Mouse (Mus musculus): ENCODE measurements at regions not wholly inside any gene's neighbourhood (a gene's known extent, or its start where the extent isn't known, plus 50 kb on each side); places are given as distances from the start of the nearest gene placed in this dataset.

DNA sequence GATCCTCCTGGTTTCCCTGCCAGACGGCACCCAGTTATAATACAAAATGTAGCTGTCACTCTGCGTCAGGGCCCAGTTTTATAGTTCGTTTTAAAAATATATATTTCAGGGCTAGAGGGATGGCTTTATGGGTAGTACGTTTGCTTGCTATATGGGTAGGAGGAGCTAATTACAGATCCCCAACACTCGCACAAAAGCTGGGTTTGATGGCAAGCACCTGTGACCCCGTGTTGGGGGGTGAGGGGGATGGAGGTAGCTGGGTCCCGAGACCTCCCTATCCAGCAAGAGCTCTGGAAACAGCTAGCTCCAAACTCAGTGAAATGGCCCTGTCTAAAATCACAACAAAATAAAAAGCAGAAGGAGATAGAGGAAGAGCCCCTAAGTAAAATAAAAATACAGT, 358.3 kb upstream of the Maf start:
- Histone ChIP-seq H3K36me3 (no peaks in the 10 kb centered on the region), H3K9me3 (no peaks in the 10 kb centered on the region), H3K27me3 (no peaks in the 10 kb centered on the region), H3K4me3 (no peak overlapping the region), H3K4me1 (no peaks in the 10 kb centered on the region), H3K4me2 (replicated peaks) (no peak overlapping the region), H3K27ac (no peak overlapping the region), H3K9ac (no peak overlapping the region)
- ATAC-seq (ENCODE audit: insufficient number of reproducible peaks, insufficient read depth, low FRiP score, low TSS enrichment), result no peak
- WGBS, result 82% methylated on average over 7 of the region's 7 CpGs

DNA sequence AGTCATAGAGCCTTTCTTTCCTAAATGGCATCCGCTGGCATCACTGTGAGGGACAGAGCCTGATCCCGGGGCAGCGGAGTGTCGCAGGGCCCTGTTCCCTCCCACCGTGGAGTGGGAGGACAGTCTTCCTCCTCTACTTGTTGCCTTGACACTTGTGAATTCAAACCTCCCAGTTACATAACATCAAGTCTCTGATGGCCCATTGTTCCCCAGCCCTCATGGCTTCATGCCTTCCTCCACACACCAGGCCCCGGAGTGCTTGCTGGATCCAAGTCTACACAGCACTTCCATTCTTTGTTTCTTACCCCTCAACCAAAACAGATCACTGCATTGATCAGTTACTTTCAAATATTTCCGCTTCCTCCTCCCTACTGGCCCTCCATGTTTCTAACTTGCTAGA, 357.7 kb upstream of the Maf start:
- no peaks in the 10 kb centered on the region for H3K27me3 ChIP-seq
- H3K4me3 ChIP-seq, result no peak overlapping the region
- H3K36me3 ChIP-seq, result no peaks in the 10 kb centered on the region
- no peak for ATAC-seq (ENCODE audit: insufficient number of reproducible peaks, insufficient read depth, low FRiP score, low TSS enrichment)
- no peaks in the 10 kb centered on the region for H3K4me1 ChIP-seq
- H3K9me3 ChIP-seq, result no peaks in the 10 kb centered on the region
- WGBS, result 82% methylated on average over 7 of the region's 7 CpGs
- H3K9ac ChIP-seq, result no peak overlapping the region
- no peak overlapping the region for H3K4me2 ChIP-seq (replicated peaks)
- H3K27ac ChIP-seq, result no peak overlapping the region

DNA sequence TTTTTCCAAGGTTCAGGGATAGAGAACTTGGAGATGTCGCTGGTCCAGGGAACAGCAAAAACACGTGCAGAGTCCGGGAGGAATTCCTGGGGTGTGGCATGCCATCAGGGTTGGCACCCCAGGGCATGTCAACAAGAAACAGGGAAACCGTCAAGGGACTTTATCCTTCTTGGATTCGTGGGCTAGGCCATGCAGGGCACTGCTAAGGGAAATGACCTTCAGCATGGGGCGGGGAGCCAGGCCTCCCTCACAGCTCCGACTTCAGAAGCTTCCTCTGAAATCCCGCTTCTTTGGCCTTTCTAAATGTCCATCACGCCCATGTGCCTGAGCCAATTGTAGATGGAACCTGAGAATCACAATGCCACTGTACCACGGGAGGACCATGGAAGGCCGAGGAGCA, 357.0 kb upstream of the Maf start:
- Histone ChIP-seq H3K4me2 (replicated peaks) (no peak overlapping the region), H3K4me3 (no peak overlapping the region), H3K36me3 (no peaks in the 10 kb centered on the region), H3K9ac (no peak overlapping the region), H3K4me1 (no peaks in the 10 kb centered on the region), H3K27ac (no peak overlapping the region), H3K27me3 (no peaks in the 10 kb centered on the region), H3K9me3 (no peaks in the 10 kb centered on the region)
- no peak for ATAC-seq (ENCODE audit: insufficient number of reproducible peaks, insufficient read depth, low FRiP score, low TSS enrichment)
- 77% methylated on average over 11 of the region's 11 CpGs for WGBS

DNA sequence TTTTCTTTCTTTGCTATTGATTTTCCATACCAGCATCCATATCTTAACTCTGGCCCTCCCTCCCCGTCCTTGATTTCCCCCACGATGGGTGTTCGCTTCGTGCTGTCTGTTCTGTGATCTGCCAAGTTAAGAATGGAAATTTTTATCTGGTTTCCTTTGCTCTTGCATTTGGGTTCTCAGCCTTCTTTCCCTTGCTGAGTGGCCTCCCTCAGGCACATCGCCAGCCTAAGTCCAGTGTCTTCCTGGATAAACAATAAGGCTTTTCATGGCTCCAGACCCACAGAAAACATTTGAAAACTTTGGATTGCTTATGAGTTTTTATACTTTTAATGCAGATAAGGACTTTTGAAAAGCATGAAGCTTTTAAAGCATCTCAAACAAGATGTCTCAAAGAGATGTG, 355.9 kb upstream of the Maf start:
- no peaks in the 10 kb centered on the region for H3K27me3 ChIP-seq
- no peak overlapping the region for H3K4me2 ChIP-seq (replicated peaks)
- ATAC-seq (ENCODE audit: insufficient number of reproducible peaks, insufficient read depth, low FRiP score, low TSS enrichment), result no peak
- no peaks in the 10 kb centered on the region for H3K9me3 ChIP-seq
- H3K4me1 ChIP-seq, result no peaks in the 10 kb centered on the region
- no peak overlapping the region for H3K4me3 ChIP-seq
- no peak overlapping the region for H3K27ac ChIP-seq
- no peak overlapping the region for H3K9ac ChIP-seq
- H3K36me3 ChIP-seq, result no peaks in the 10 kb centered on the region
- WGBS, result 74% methylated on average over 5 of the region's 5 CpGs

DNA sequence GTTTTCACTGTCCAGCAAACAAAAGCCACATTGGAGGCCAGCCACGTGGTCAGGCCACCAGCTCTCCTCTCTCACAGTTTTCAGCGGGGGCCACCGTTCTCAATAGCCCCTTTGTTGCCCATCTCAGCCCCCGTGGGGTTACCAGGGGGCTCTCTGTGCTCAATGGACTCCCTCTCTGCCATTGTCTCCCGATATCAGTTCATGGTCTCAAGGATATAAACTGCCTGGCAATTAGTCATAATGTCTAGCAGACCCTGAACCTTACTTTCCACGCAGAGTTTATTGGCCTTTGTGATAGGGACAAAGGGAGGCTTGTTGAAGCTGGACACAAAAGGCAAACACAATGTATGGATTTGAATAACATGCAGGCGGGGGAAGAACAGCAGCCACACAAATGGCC, 345.9 kb upstream of the Maf start:
- Histone ChIP-seq H3K27me3 (no peaks in the 10 kb centered on the region), H3K4me3 (no peak overlapping the region), H3K9me3 (no peaks in the 10 kb centered on the region), H3K9ac (no peak overlapping the region), H3K27ac (no peak overlapping the region), H3K4me1 (no peaks in the 10 kb centered on the region; the same call in 1 of the 2 replicates), H3K4me2 (replicated peaks) (no peak overlapping the region), H3K36me3 (no peaks in the 10 kb centered on the region)
- ATAC-seq (ENCODE audit: insufficient number of reproducible peaks, insufficient read depth, low FRiP score, low TSS enrichment), result no peak
- WGBS, result 17% methylated on average over 7 of the region's 7 CpGs

DNA sequence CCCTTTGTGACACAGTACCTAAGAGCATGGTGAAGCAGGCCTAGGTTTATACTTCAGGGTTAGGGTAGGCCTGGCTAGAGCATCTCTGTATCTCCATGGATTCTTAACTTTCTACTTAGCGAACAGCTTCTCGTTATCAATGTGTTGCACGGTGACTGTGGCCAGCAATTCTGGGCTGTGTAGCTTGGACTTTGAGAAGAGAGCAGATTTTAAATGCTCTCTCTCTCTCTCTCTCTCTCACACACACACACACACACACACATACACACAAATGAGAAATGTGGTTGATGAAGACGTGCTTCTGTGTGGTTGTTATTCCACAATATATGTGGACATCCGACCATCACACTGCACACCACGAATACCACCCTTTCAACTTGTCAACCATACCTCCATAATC, 345.4 kb upstream of the Maf start:
- WGBS, result 72% methylated on average over 6 of the region's 6 CpGs
- Histone ChIP-seq H3K9ac (no peak overlapping the region), H3K4me2 (replicated peaks) (no peak overlapping the region), H3K4me3 (no peak overlapping the region), H3K27me3 (no peaks in the 10 kb centered on the region), H3K4me1 (no peaks in the 10 kb centered on the region; the same call in 1 of the 2 replicates), H3K9me3 (no peaks in the 10 kb centered on the region), H3K27ac (no peak overlapping the region), H3K36me3 (no peaks in the 10 kb centered on the region)
- ATAC-seq (ENCODE audit: insufficient number of reproducible peaks, insufficient read depth, low FRiP score, low TSS enrichment), result no peak

DNA sequence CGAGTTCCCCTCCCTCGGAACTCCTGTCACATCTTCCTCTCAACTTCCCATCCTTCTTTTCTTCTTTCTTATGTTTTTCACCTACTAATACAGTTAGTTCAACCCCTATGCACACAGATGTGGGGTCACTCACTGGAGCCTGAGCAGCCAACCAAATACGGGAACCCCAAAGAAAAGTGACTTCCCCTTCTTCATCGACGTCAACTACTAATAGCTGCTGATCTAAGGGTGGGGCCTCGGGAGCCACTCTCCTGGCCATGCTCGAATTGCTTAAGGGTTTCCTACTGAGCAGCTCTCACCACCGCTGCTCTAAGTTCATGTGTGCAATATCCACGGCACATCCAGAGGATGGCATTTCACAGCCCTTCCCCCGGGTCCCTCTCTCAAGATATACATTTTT, 340.9 kb upstream of the Maf start:
- no peak for ATAC-seq (ENCODE audit: insufficient number of reproducible peaks, insufficient read depth, low FRiP score, low TSS enrichment)
- Histone ChIP-seq H3K4me2 (replicated peaks) (no peak overlapping the region), H3K27ac (no peak overlapping the region), H3K36me3 (no peaks in the 10 kb centered on the region), H3K27me3 (no peaks in the 10 kb centered on the region), H3K4me1 (no peaks in the 10 kb centered on the region; the same call in 1 of the 2 replicates), H3K9ac (no peak overlapping the region), H3K9me3 (no peaks in the 10 kb centered on the region), H3K4me3 (no peak overlapping the region)
- 78% methylated on average over 10 of the region's 10 CpGs for WGBS

DNA sequence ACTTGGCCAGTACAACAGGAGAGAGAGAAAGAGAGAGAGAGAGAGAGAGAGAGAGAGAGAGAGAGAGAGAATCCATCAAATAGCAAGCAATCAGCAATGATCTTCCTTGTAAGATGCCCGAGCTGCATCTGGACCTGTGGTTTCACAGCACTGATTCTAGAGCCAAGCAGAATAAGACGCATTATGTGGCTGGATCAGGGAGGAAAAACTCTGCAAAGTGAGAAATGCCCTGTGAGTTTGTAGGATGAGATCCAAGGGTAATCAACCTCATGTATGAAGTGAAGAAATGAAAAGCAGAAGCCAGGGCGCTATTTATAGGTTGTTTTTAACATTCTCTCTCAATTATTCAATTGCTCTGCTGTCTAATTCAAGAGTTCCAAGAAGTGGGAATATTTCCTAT, 339.3 kb upstream of the Maf start:
- no peak overlapping the region for H3K27ac ChIP-seq
- H3K4me3 ChIP-seq, result no peak overlapping the region
- H3K4me1 ChIP-seq, result no peaks in the 10 kb centered on the region
- no peaks in the 10 kb centered on the region for H3K27me3 ChIP-seq
- no peaks in the 10 kb centered on the region for H3K36me3 ChIP-seq
- H3K9ac ChIP-seq, result no peak overlapping the region
- no peaks in the 10 kb centered on the region for H3K9me3 ChIP-seq
- H3K4me2 ChIP-seq (replicated peaks), result no peak overlapping the region
- ATAC-seq (ENCODE audit: insufficient number of reproducible peaks, insufficient read depth, low FRiP score, low TSS enrichment), result no peak
- WGBS, result 65% methylated on average over 3 of the region's 3 CpGs

DNA sequence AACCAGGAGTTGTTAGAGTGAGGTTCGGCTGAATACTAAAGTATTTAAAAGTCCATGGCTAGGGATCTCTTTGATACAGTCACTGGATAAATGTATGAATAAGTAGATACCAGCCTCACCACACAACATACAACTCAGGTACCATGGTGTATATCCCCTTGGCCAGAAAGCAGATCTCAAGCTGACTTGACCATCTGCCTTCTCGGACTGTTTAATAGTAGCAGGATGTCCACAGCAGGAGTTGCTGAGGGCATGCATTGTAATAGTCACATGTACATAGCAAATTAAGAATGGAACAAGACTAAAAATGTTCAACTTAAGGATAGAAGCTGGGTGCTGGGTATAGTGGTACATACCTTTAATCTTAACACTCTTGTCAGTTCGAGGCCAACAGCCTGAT, 337.9 kb upstream of the Maf start:
- Histone ChIP-seq H3K4me1 (no peaks in the 10 kb centered on the region), H3K9ac (no peak overlapping the region), H3K9me3 (no peaks in the 10 kb centered on the region), H3K27me3 (no peaks in the 10 kb centered on the region), H3K27ac (no peak overlapping the region), H3K4me2 (replicated peaks) (no peak overlapping the region), H3K4me3 (no peak overlapping the region), H3K36me3 (no peaks in the 10 kb centered on the region)
- no peak for ATAC-seq (ENCODE audit: insufficient number of reproducible peaks, insufficient read depth, low FRiP score, low TSS enrichment)
- 89% methylated on average over 3 of the region's 3 CpGs for WGBS

DNA sequence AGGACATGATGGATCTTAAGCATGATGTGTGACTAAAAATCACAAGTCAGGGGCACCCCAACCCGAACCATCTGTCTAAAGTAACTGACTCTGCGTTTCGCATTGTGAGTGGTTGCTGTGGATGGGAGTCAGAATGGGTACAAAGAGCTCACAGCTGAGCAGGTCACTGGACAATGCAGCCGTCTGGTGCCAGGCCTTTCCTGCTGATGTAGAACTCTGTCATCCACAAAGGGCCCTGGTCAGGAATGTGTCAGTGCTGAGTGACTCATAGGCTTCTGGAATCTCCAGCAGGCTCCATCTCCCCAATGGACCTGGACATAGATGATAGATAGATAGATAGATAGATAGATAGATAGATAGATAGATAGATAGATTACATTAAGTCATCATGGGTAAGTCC, 335.8 kb upstream of the Maf start:
- WGBS, result 88% methylated on average over 4 of the region's 4 CpGs
- Histone ChIP-seq H3K27ac (no peak overlapping the region), H3K9ac (no peak overlapping the region), H3K4me1 (no peaks in the 10 kb centered on the region), H3K9me3 (no peaks in the 10 kb centered on the region), H3K4me2 (replicated peaks) (no peak overlapping the region), H3K27me3 (no peaks in the 10 kb centered on the region), H3K36me3 (no peaks in the 10 kb centered on the region), H3K4me3 (no peak overlapping the region)
- no peak for ATAC-seq (ENCODE audit: insufficient number of reproducible peaks, insufficient read depth, low FRiP score, low TSS enrichment)

DNA sequence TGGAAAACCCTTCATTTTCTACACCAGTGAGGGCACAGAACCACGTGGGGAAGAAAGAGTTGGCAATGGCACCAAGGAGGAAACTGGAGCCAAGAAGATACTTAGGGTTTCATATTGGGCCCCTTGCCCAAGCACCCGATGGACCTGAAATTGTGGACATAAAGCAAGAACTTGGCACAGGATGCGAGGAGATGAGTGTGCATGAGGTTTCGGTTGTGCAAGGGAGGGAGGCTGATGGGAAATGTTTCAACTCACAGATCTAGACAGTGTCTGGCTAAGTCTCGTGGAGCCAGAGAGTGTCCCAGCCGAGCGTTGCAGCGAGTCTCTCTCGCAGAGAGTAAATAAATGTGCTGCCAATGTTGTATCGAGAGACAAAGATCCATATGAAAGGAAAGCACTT, 323.4 kb upstream of the Maf start:
- Histone ChIP-seq H3K4me3 (no peak overlapping the region), H3K9ac (no peak overlapping the region), H3K9me3 (no peaks in the 10 kb centered on the region), H3K27ac (no peak overlapping the region), H3K4me2 (replicated peaks) (no peak overlapping the region), H3K4me1 (no peaks in the 10 kb centered on the region), H3K27me3 (no peaks in the 10 kb centered on the region; the same call in 1 of the 2 replicates), H3K36me3 (no peaks in the 10 kb centered on the region)
- ATAC-seq (ENCODE audit: insufficient number of reproducible peaks, insufficient read depth, low FRiP score, low TSS enrichment), result no peak
- 92% methylated on average over 10 of the region's 10 CpGs for WGBS

DNA sequence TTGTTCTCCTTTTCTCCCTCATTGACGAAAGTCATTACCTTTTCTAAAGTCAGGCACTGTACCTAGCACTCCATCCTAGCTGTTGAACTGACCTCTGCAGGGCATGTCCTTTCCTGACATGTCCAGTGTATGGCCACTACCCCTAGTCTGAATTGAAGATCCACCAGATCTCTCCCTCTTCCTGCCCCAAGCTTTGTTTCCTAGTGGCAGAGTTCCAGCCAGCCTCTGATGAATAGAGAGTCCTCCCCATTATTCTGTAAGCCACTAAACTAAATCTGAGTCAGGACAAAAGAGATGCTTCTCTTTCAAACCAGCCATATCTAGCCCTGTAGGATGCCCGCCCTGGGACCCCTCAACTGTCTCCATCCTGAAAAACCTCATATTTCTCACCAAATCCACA, 317.7 kb upstream of the Maf start:
- Histone ChIP-seq H3K36me3 (no peaks in the 10 kb centered on the region), H3K4me1 (no peaks in the 10 kb centered on the region), H3K27me3 (no peaks in the 10 kb centered on the region; the same call in 1 of the 2 replicates), H3K4me3 (no peak overlapping the region), H3K9ac (no peak overlapping the region), H3K27ac (no peak overlapping the region), H3K9me3 (no peaks in the 10 kb centered on the region), H3K4me2 (replicated peaks) (no peak overlapping the region)
- WGBS, result 84% methylated on average over 2 of the region's 2 CpGs
- no peak for ATAC-seq (ENCODE audit: insufficient number of reproducible peaks, insufficient read depth, low FRiP score, low TSS enrichment)

DNA sequence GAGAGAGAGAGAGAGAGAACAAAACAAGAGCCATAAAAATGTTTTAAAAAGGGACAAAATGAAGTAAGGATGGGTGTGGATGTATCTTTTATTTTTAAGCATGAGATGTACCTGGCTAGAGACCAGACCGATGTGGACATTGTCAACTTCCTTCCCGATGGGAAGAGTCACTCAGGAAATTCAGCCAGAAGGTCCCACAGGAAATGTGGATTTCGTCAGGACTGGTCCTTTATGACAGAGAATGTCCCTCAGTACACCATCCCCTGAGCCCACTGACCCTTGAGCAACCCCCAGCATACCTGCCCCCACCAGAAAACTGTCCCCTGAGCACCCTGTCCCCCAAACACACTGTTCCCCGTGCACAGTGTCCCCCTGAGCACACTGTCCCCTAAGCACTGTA, 317.2 kb upstream of the Maf start:
- H3K27me3 ChIP-seq, result no peaks in the 10 kb centered on the region; the same call in 1 of the 2 replicates
- H3K4me3 ChIP-seq, result no peak overlapping the region
- no peak overlapping the region for H3K27ac ChIP-seq
- no peak overlapping the region for H3K9ac ChIP-seq
- no peaks in the 10 kb centered on the region for H3K4me1 ChIP-seq
- H3K36me3 ChIP-seq, result no peaks in the 10 kb centered on the region
- no peaks in the 10 kb centered on the region for H3K9me3 ChIP-seq
- no peak for ATAC-seq (ENCODE audit: insufficient number of reproducible peaks, insufficient read depth, low FRiP score, low TSS enrichment)
- 68% methylated on average over 4 of the region's 4 CpGs for WGBS
- no peak overlapping the region for H3K4me2 ChIP-seq (replicated peaks)
